Mouse (Mus musculus): Measurements from ENCODE around the gene Kcnk2. TPM values are rescaled to one million over a fixed set of nuclear protein-coding genes. Genes with fewer than 3 reads are reported as not detected.

Kcnk2 gene
- polyA plus RNA-seq, 1 experiment = 15.0 TPM

DNA sequence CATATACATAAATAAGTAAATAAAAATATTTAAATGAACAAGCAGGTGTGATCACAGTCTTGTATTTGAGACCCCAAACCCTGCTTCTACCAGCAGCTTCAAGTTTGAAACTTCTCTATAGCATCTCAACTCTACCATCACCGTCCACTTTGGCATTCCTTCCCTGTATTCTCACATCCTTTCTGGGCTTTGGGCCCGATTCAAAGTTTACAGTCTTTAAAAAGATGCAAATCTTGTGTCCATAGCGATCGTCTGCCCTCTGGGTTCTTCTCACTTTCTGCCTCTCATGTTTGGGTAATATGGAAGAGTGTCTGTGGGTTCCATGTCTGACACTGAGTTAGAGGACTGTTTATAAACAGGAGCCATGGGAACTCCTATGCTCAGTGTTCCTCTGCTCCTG lies 237.4 kb downstream of the Kcnk2 start:
- WGBS = 52% methylated on average over 4 of the region's 4 CpGs
- TF ChIP-seq POLR2A (IDR thresholded peaks at IDR 0.05; ENCODE audit: borderline replicate concordance, extremely low read depth, low read depth, low read length) (no peak), CTCF (IDR thresholded peaks at IDR 0.05; ENCODE audit: insufficient read depth, low read length) (no peak)
- DNase-seq = no peak
- no peaks in the 10 kb centered on the region for H3K4me1 ChIP-seq (ENCODE audit: control insufficient read depth, insufficient read depth, low read length)
- no peak overlapping the region for H3K4me3 ChIP-seq (replicated peaks; ENCODE audit: extremely low read depth, low read depth, low read length)

GRCm38 (mm10) chr1:189164241-189164640 lies 237.8 kb downstream of the Kcnk2 start:
- Histone ChIP-seq H3K4me3 (replicated peaks; ENCODE audit: extremely low read depth, low read depth, low read length) (no peak overlapping the region), H3K4me1 (ENCODE audit: control insufficient read depth, insufficient read depth, low read length) (no peaks in the 10 kb centered on the region)
- TF ChIP-seq POLR2A (IDR thresholded peaks at IDR 0.05; ENCODE audit: borderline replicate concordance, extremely low read depth, low read depth, low read length) (no peak), CTCF (IDR thresholded peaks at IDR 0.05; ENCODE audit: insufficient read depth, low read length) (no peak)
- 84% methylated on average over 2 of the region's 2 CpGs for WGBS
- no peak for DNase-seq
